Mouse (Mus musculus) olfactory bulb, adult 2 months (tissue): ENCODE results near the gene Tbc1d9.

Experiments
- CTCF ChIP-seq: fragments of 200-500 bp; IDR thresholded peaks from 2 replicates; pipeline ENCODE4 v1.5.1; 2012; ENCODE audit warnings: low read depth, mild to moderate bottlenecking, low read length, moderate library complexity; ENCODE audit not compliant: insufficient read depth
- POLR2A ChIP-seq: fragments of 200-500 bp; IDR thresholded peaks from 2 replicates; pipeline ENCODE4 v1.6.1; 2012; ENCODE audit warnings: mild to moderate bottlenecking, low read depth, low read length, moderate library complexity; ENCODE audit not compliant: insufficient read depth

- TF ChIP-seq CTCF (no peak), POLR2A (no peak)
Observed at GRCm38 (mm10) chr8:83220746-83221145, 55.6 kb downstream of the Tbc1d9 start.
